Mouse (Mus musculus): Measurements from ENCODE around the gene Ryr3.

GRCm38 (mm10) chr2:112881376-112881775 lies 335.5 kb downstream of the Ryr3 start:
- no peak for TF ChIP-seq GATA1 (IDR thresholded peaks at IDR 0.05; ENCODE audit: borderline replicate concordance, low read length)
- TF ChIP-seq FLI1 (IDR thresholded peaks at IDR 0.05; ENCODE audit: low read length), result no peak

Data from megakaryocyte, embryonic 14.5 days (primary cell).